Mouse (Mus musculus) urinary bladder, postnatal 36 days (tissue): ENCODE measurements around the gene Aox2.
A peak's percentile ranks its signal among the peaks of the same experiment; 100 is the strongest.

ENCODE experiments used
- DNase-seq, 2 experiments: peaks; one replicate each; pipeline ENCODE4 v3.0.0; 2022; ENCODE audit warnings: low spot score in 2 of 2, mixed read lengths in 1 of 2

Gene Aox2

DNA sequence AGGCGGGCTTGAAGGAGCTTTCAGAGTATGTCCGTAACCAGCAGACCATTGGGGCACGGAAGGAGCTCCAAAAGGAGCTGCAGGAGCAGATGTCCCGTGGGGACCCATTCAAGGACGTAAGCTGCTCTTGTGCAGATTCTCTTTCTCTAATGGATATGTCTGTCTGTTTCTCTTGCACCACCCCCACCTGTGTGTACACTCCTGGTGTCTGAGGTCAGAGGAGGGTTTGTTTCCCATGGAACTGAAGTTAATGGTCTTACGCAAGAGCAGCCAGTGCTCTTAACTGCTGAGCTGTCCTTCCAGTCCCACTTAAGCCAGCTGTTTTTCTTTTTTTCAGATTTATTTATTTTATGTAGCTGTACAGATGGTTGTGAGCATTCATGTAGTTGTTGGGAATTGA, 123.3 kb downstream of the Aox2 start:
- DNase-seq, result no peak

DNA sequence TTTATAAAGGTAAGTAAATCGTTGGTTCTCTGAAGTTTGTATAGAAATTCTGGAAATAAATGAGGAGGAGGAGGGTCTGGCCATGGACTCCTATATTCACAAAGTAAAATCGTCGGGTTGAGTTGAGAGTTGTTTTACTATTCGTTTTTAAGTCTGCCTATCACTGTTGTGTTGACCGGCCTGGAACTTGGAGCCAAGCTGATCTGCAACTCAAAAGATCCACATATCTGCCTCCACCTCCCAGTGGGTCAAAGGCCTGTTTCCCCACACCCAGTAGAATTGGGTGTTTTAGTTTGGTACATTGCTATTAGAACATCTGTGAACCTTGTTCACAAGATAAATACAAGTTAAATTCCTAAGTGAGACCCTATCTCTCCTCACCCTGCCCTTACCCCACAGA, 125.6 kb downstream of the Aox2 start:
- DNase-seq, result no peak

DNA sequence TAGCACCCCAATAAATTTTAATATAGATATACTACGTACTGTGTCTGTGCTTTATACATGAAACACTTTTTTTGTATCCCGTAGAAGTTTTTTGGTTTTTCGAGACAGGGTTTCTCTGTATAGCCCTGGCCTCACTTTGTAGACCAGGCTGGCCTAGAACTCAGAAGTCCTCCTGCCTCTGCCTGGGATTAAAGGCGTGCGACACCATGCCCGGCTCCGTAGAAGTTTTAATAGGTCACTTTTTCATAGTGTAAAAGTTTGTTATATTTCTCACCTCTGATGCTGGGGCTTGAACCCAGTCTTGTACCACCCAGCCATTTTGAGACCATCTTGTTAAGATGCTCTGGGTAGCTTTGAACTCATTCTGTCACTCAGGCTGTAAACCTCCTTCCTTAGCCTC, 129.2 kb downstream of the Aox2 start:
- DNase-seq, result no peak

DNA sequence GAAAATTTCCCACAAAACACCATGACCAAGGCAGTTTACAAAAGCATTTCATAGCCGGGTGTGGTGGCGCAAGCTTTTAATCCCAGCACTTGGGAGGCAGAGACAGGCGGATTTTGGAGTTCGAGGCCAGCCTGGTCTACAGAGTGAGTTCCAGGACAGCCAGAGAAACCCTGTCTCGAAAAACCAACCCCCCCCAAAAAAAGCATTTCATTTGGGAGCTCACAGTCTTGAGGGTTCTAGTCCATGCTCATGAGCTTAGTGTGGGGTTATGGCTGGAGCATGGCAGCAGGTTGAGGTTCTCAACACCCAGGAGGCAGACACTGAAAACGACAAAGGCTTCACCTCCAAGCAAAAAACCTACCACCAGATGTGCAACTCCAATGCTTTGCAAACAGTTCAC, 130.0 kb downstream of the Aox2 start:
- DNase-seq, result no peak

DNA sequence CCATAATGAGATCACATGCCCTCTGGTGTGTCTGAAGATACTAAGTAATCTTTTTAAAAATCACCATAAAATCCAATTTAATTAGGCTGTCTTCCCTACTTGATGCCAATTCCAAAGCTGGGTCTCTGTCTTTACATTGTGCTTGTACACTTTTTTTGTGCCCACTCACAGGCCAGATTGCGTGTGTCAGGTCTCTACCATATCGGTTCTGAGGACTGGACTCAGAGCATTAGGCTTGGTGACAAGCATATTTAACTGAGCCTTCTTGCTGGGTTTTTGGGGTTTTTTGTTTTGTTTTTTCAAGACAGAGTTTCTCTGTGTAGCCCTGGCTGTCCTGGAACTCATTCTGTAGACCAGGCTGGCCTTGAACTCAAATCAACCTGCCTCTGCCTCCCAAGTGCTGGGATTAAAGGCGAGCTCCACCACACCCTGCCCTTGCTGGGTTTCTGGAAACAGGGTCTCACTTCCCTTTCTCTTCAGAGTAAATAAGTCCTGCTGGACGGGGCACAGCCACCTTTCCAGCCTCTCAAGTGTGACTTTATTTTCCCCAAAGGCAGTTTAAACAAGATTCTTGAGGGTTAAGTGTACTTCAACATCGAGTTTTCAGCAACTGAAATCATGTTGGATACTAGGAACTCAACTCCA, 131.5 kb downstream of the Aox2 start:
- no peak for DNase-seq

DNA sequence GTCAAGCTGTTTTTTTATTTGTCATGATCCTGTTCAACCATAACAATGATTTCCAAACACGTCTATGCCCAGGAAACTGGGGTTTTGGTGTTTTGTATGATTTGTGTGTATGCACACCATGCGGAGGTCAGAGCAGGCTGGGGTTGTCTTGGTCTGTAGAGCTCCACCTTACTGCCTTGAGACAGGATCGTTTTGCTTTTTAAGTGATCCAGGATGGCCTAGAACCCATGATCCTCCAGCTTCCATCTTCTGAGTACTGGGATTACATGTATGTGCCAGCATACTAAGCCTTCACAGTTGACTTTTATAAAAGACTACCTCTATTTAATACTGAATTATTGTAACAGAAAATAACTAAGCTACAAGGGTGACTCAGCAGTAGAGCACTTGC, 132.1 kb downstream of the Aox2 start:
- no peak for DNase-seq

DNA sequence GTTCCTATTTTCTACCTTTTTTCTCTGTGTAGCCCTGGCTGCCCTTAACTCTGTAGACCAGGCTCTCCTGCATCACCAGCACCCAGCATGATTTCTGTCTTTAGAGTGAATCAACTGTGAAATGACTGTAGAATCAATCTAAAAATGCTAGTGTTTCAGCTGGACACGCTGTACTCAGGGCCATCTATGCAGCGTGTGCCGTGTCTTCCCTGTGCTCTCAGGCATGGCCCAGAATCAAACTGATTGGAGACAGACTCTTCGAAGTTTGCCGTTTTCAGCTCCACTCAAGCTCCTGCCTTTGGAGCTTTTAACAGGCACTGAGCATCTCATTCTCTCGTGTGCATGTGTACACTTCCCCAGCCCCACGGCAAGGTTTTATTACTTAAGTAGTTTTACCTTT, 132.7 kb downstream of the Aox2 start:
- no peak for DNase-seq

DNA sequence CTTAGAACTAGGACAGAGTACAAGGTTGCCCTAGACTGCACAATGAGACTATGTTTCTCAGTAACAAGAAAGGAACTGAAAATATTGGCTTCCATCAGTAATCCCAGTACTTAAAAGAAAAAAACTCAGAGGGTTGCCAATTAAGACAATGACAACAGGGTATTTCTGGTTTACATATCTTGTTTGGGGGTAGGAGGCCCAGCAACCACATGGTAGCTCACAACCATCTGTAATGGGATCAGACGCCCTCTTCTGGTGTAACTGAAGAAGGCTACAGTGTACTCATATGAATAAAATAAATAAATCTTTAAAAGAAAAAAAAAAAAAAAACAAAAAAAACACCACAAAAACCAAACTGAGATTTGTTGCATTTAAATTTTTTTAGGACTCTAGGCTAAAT, 137.3 kb downstream of the Aox2 start:
- DNase-seq, result no peak

DNA sequence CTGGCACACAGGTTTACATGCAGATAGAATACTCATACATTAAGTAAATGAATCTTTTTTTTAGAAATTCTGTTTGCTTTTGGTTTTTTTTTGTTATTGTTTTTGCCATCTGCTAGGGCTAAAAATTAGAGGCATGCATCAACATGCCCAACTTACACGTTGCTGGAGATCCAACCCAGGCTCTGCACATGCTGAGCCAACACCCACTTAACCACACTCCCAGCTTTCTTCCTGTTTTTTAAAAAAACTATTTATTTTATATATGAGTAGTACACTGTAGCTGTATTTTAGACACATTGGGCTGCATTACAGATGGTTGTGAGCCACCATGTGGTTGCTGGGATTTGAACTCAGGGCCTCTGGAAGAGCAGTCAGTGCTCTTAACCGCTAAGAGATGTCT, 137.9 kb downstream of the Aox2 start:
- DNase-seq, result no peak

DNA sequence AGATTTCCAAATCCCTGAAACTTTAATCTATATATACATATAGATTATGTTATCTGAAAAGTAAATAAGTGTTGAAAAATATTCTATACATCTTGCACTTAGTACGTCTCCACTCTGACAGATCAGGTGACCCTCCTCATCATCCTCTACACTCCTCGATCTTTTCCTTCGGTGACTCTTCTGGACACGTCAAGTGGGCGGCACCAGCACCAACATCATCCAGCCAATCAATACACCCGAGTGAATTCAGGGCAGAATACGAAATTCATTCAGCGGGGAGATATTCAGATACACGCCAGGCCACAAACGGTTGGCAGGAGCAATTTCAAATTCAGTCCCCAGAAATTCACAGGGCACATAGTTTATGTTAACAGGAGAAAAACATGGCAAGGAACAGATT, 141.9 kb downstream of the Aox2 start:
- DNase-seq, result no peak

DNA sequence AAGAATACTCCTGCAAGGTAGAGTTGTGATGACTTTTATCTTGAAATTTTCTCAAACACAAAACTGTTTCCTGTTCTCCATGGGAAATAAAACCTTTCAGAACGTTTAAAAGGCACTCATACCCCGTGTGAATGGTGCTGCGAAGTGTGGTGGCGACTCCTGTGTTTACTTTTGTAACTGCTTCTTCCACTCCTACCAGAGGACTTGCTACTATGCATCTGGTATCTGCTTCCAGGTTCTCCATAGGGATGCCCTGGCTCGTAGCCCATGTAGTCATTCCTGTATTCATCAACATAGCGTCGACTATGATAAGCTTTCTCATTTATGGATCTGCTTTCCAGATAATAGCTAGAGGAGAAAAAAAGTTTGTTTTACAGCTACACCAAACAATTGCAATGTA, 142.8 kb downstream of the Aox2 start:
- DNase-seq, result no peak

DNA sequence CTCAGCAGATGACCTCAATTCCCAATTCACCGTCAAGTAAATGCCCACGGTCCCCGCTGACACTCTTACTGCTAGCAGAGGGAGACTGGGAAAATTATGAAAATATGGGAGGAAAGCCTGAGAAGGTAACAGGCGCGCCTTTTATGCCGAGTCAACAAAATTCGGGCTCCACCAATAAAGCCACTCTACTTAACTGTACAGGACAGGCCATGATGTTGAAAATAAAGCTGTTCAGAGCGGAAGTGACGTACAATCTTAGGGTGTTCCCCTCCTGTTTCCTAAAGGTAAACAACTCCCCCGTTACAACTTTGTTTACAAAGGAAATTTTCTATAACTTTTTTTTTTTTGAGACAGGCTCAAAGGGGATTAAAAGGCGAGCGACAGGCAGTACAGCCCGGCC, 144.8 kb downstream of the Aox2 start:
- peak; percentile 10 to 17 for DNase-seq

DNA sequence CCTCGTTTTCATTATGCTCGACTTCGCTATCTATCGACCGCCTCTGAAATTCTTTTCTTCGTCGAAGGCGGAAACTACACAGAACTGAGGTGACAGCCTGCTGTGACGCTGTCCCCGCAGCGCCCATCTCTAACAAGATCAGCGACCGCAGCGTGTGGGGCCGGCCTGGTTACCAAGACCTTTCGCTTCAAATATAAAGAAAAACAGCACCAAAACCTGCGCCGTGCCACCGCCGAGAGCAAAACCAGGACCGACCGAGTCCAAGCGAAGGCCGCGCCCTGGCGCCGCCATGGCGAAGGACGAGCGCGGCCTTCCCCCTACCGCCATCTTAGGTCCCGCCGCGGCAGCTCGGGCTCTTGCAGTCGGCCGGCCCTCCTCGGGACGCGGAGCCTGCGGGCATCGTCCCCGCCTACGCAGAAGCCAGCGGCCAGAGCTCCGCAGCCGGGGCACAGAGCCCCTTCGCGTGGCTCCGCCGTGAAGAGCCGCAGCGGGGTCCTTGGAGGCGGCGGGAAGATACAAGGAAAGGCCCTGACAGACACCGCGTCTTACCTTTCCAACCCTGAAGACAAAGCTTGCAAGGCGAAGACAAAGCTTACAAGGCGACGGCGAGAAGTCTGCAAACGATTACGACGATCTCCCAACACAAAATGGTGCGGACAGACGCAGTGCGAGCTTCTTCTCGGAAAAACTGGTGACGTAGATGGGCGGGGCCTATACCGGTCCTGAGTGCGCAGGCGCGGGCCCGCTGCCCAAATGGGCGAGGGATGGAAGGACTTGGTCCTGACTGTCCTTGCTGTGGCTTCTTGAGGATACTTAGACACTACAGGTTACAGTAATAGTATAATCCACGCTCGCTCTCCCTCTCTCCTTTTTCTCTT, 145.5 kb downstream of the Aox2 start, which contains the start of gene Clk1:
Clk1 (minus strand) TSS at position 696 of the 878 bp plus-strand sequence.
- DNase-seq, result peak; percentile 97 to 98

DNA sequence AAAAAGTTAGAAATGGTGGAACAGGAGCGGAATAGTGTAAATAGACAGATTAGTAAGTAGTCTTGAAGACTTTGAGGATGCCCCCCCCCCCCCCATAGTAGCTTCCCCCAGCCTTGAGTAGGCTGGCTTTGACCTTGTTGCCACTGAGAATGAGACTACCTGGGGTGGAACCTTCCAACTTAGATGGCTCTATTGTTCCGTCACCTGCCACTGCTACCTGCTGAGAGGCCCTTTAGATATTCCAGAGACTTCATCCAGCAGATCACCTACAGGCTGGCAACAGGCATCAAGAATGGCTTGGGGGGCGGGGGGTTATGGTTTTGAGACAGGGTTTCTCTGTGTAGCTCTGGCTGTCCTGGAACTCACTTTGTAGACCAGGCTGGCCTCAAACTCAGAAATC, 146.4 kb downstream of the Aox2 start:
- DNase-seq, result no peak
